Mouse (Mus musculus) embryonic facial prominence, embryonic 15.5 days (tissue): ENCODE measurements around the gene Ugt8a. TPM values are rescaled to one million over a fixed set of nuclear protein-coding genes. Genes with fewer than 3 reads are reported as not detected.

Experiments used
- ATAC-seq: fragments of 200-750 bp; cut with Nextera tagmentation; 2 replicates; pipeline ENCODE4 v1.8.0; 2017; ENCODE audit warnings: low read depth, moderate TSS enrichment; ENCODE audit not compliant: insufficient number of reproducible peaks, low FRiP score, low TSS enrichment
- H3K27ac ChIP-seq: fragments of 300-500 bp; sonication (generic); replicated peaks from 2 replicates; pipeline ENCODE4 v1.5.1; 2015; ENCODE audit warnings: mild to moderate bottlenecking, inconsistent platforms
- H3K27me3 ChIP-seq: fragments of 300-500 bp; sonication (generic); 2 replicates; pipeline ENCODE4 v1.6.1; 2015; ENCODE audit warnings: inconsistent platforms
- H3K36me3 ChIP-seq: fragments of 300-500 bp; sonication (generic); 2 replicates; pipeline ENCODE4 v1.6.1; 2015; ENCODE audit warnings: mild to moderate bottlenecking, inconsistent platforms
- H3K4me1 ChIP-seq: fragments of 300-500 bp; sonication (generic); 2 replicates; pipeline ENCODE4 v1.6.1; 2015; ENCODE audit warnings: inconsistent platforms
- H3K4me2 ChIP-seq: fragments of 300-500 bp; sonication (generic); replicated peaks from 2 replicates; pipeline ENCODE4 v1.6.1; 2015; ENCODE audit warnings: mild to moderate bottlenecking, inconsistent platforms
- H3K4me3 ChIP-seq: fragments of 300-500 bp; sonication (generic); replicated peaks from 2 replicates; pipeline ENCODE4 v1.5.1; 2015; ENCODE audit warnings: mild to moderate bottlenecking, inconsistent platforms
- H3K9ac ChIP-seq: fragments of 300-500 bp; sonication (generic); 2 replicates; pipeline ENCODE4 v1.6.1; 2015; ENCODE audit warnings: inconsistent platforms
- H3K9me3 ChIP-seq: fragments of 300-500 bp; sonication (generic); replicated peaks from 2 replicates; pipeline ENCODE4 v1.6.1; 2016; ENCODE audit warnings: inconsistent platforms
- WGBS: fragments of 180-500 bp; shearing (Covaris S2); methylation state at CpG from one replicate; pipeline ENCODE4 v1.1.7; 2015; 5-methylcytosine and 5-hydroxymethylcytosine counted together
- polyA plus RNA-seq: library from polyadenylated mRNA; unstranded; fragments of >200 nt; fragmentation: Nextera tagmentation; extraction: Ambion mirVana; gene quantifications from 2 replicates; pipeline ENCODE4 v1.2.1, GENCODE M21; 2015

The Ugt8a gene
- polyA plus RNA-seq, 1 experiment from 2014 or later: 0.79 TPM

GRCm38 (mm10) chr3:125861601-125862000, 76.8 kb downstream of the Ugt8a start:
- 68% methylated on average over 3 of the region's 3 CpGs for WGBS
- no peak overlapping the region for H3K4me3 ChIP-seq
- H3K4me2 ChIP-seq: no peak overlapping the region
- H3K36me3 ChIP-seq: no peaks in the 10 kb centered on the region
- H3K4me1 ChIP-seq: no peaks in the 10 kb centered on the region
- no peak for ATAC-seq
- no peaks in the 10 kb centered on the region for H3K27me3 ChIP-seq
- no peak overlapping the region for H3K9ac ChIP-seq
- no peaks in the 10 kb centered on the region for H3K9me3 ChIP-seq
- no peak overlapping the region for H3K27ac ChIP-seq

DNA sequence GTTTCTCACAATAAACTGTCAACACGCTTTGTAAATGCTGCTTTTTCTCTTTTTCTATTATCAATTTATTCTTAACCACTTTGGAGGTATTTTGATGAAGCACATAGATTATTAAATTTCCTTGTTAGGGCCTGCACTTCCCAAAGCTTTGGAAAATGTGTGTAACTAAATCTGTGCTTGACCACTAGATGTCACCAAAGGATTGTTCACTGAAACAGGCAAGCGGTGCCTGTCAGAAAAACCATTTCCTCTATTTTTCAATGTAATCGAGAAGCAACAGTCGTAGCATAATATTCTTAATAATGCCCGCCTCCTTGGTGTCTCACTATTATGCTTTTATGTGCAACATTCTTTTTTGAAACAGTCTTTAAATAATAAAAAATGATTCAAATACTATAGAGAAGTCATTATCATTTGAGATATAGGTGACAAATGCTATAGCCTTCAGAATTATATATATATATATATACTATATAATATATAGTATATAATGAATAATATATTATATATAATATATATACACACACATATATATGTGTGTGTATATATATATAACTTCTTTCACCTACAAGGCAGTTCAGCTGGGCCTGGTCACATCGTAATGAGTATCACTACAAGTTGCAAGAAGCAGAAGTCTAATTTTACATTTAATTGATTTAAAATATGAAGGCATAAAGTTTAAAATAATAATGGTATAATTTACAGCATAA, 89.1 kb downstream of the Ugt8a start:
- Histone ChIP-seq H3K27me3 (no peaks in the 10 kb centered on the region), H3K36me3 (no peaks in the 10 kb centered on the region), H3K27ac (no peak overlapping the region), H3K4me1 (no peaks in the 10 kb centered on the region), H3K4me3 (no peak overlapping the region), H3K4me2 (no peak overlapping the region), H3K9me3 (no peaks in the 10 kb centered on the region), H3K9ac (no peak overlapping the region)
- no peak for ATAC-seq
- WGBS: 22% methylated on average over 6 of the region's 6 CpGs

DNA sequence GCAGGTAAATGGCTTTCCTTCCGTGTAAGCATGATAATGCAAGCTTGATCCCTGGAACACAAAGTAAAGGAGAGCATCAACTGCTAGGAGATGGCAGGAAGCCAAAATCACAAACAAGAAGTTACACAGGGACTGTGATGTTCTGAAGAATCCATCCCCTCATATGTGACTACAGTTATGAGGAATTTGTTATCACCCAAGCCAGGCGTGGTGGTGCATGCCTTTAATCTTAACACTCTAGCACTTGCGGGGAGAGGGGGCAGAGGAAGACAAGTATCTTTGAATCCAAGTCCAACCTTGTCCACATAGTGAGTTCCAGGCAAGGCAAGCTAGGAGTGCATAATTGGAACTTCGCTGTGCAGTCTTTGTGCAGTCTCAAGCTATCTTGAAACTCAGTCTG, 110.4 kb downstream of the Ugt8a start:
- WGBS: 60% methylated on average over 4 of the region's 4 CpGs
- Histone ChIP-seq H3K4me1 (no peaks in the 10 kb centered on the region), H3K36me3 (no peaks in the 10 kb centered on the region), H3K4me3 (no peak overlapping the region), H3K27ac (no peak overlapping the region), H3K9me3 (no peaks in the 10 kb centered on the region), H3K27me3 (no peaks in the 10 kb centered on the region), H3K4me2 (no peak overlapping the region), H3K9ac (no peak overlapping the region)
- no peak for ATAC-seq

DNA sequence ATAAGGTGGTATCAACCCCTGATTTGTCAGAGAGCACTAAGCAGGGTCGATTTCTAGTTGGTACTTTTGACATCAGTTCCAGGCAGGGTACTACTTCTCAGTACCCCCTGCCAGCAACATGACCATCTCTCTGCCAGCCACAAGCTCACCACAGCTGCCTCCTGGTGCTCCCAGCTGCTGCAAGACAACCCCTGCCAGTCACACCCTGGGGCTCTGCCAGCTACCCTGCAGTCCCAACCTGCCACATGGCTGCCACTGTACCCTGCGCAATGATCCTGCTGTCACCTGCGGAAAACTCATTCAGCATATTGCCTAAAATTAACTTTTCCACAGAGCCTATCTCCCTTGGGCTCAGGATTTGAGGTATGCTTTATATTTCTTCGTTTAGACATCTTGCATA, 111.2 kb downstream of the Ugt8a start:
- no peak overlapping the region for H3K4me2 ChIP-seq
- no peaks in the 10 kb centered on the region for H3K9me3 ChIP-seq
- no peaks in the 10 kb centered on the region for H3K4me1 ChIP-seq
- ATAC-seq: no peak
- no peak overlapping the region for H3K9ac ChIP-seq
- no peaks in the 10 kb centered on the region for H3K36me3 ChIP-seq
- no peak overlapping the region for H3K27ac ChIP-seq
- H3K4me3 ChIP-seq: no peak overlapping the region
- WGBS: 72% methylated on average over 4 of the region's 4 CpGs
- H3K27me3 ChIP-seq: no peaks in the 10 kb centered on the region

DNA sequence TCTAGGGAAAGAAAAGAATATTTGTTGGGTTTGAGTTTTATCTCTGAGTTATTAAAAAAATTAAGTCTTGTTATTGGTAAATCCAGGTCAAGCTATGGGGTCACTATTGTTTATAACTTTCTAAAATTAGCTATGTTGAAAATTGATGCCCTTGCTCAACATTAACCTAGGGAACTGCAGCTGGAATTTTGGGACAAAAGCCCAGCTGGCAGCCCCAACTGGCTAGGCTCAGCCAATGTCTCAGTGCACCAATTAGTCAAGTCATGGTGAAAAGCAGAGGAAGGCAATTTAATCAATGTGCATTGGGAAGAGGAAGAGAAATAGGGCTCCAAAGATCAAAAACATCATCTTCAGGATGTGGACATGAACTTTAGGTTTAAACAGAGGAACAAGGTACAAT, 118.7 kb downstream of the Ugt8a start:
- no peaks in the 10 kb centered on the region for H3K9me3 ChIP-seq
- no peaks in the 10 kb centered on the region for H3K4me1 ChIP-seq
- no peak overlapping the region for H3K4me2 ChIP-seq
- H3K27me3 ChIP-seq: no peaks in the 10 kb centered on the region
- no peak overlapping the region for H3K4me3 ChIP-seq
- no peak overlapping the region for H3K27ac ChIP-seq
- H3K36me3 ChIP-seq: no peaks in the 10 kb centered on the region
- no peak for ATAC-seq
- H3K9ac ChIP-seq: no peak overlapping the region
